Mouse (Mus musculus) urinary bladder, postnatal 10 days (tissue): ENCODE data around the gene Ctcf.

Experiments
- DNase-seq: peaks from one replicate; pipeline ENCODE4 v3.0.0; 2022; ENCODE audit warnings: low spot score

The Ctcf gene

GRCm38 (mm10) chr8:105648929-105649328, 12.6 kb downstream of the Ctcf start:
- no peak for DNase-seq

- DNase-seq = no peak
These were observed 21.3 kb downstream of the Ctcf start for GRCm38 (mm10) chr8:105657641-105658040.

DNA sequence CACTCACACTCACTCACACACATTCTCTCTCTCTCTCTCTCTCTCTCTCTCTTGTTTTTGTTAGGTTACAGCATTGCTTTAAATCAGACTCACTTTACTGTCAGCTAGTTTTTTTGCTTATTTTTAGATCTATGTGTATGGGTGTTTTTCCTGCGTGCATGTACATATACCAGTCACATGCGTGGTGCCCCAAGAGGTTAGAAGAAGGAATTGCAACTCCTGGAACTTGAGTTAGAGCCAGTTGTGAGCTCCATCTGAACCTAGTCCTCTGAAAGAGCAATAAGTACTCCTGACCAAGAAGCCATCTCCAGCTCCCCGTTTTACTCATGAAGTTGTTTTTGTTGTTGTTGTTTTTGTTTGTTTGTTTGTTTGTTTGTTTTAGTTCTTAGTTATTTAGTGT, 24.8 kb downstream of the Ctcf start:
- no peak for DNase-seq

GRCm38 (mm10) chr8:105677891-105678290, 41.5 kb downstream of the Ctcf start:
- DNase-seq = no peak

DNA sequence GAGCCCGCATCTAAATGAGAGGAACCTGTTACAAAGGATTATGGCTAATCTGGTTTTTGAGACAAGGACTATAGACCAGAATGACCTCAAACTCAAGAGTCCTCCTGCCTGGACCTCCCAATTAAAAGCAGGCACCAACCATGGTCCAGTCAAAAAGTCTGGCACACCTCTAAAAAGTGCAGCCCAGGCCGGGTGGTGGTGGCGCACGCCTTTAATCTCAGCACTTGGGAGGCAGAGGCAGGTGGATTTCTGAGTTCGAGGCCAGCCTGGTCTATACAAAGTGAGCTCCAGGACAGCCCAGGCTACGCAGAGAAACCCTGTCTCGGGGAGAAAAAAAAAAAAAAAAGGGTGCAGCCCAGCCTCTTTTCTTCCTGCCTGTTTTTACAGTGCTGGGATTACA, 49.0 kb downstream of the Ctcf start:
- DNase-seq = no peak

GRCm38 (mm10) chr8:105685796-105686308, 49.5 kb downstream of the Ctcf start, which contains the start of gene Carmil2:
TSS of gene Carmil2 (plus strand) at chr8:105686274.
- DNase-seq = no peak

DNA sequence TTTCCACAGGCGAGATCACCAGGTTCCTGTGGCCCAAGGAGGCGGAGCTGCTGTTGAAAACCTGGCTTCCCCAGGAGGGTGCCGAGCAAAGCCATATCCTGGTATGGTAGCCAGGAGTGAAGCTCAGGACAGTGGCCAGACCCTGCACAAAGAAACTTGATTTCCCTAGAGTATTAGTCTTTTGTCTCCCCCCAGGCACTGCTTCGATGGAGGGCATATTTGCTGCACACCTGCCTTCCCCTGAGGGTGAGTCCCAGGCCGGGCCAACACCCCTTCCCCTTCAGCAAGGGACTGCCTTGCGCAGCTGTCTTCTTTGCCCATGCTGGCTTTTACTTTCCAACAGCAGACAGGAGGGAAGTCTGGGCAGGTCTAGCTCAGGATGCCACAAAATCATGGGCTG, 50.2 kb downstream of the Ctcf start:
- no peak for DNase-seq

DNA sequence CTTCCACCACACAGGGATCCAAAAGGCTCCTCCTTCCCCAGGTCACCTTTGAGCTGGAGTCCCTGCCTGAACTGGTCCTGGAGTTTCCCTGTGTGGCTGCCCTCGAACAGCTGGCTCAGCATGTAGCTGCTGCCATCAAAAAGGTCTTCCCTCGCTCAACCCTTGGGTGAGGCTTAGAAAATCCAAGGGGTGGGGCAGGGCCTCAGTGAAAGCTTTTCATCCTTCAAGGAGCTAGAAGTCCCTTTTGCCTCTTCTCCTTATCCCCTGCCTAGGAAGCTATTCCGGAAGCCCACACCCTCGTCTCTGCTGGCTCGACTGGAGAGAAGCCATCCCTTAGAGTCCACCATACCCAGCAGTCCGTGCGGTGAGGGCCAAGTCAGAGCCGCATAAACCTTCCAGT, 51.1 kb downstream of the Ctcf start:
- DNase-seq = no peak

DNA sequence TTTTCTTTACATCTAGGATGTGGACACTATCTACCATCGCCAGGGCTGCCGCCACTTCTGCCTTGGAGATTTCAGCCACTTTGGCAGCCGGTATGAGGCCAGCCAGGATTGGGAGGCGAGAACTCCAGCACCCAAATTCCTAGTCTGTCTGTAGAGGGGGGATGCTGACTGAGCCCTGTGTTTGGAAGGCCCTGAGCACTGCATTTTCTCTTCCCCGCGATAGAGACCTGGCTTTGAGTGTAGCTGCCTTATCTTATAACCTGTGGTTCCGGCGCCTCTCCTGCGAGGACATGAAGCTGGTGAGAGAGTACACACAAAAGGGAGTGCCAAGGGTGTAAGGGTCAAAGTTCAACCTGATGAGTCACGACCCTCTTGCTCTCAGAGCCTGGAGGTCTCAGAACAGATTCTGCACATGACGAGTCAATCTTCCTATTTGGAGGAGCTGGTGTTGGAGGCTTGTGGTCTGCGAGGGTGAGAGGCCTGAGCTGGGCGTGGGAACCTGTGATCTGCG, 51.9 kb downstream of the Ctcf start:
- DNase-seq = no peak

GRCm38 (mm10) chr8:105689256-105689982, 53.1 kb downstream of the Ctcf start:
- no peak for DNase-seq

DNA sequence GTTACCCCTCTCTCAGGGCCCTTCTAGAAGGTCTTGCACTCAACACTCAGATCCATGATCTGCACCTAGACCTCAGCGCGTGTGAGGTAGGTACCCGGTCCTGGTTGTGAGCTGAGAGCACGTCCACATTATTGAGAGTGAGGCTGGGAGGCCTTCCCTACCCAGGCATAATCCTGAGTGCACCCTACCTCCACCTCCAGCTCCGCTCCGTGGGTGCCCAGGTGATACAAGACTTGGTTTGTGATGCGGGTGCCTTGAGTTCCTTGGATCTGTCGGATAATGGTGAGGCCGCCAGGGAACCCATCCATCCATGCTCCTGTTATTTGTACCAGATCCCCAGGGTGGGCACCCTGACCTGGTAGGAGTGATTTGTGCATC, 53.6 kb downstream of the Ctcf start:
- no peak for DNase-seq

DNA sequence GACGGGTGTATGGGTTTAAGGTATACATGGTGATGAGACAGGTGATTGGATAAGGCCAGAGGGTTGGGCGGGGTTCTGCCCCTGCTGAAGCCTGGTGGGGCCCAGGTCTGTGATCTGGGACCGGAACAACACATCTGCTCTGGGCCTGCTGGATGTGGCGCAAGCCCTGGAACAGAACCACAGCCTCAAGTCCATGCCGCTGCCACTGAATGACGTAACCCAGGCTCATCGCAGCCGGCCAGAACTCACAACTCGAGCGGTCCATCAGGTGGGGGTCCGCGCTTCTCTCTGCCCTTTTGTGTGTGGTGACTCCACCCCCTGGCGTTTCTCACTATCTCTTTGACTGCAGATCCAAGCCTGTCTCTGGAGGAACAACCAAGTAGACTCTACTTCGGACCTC, 54.6 kb downstream of the Ctcf start:
- DNase-seq = no peak

GRCm38 (mm10) chr8:105692449-105693182, 56.2 kb downstream of the Ctcf start:
- no peak for DNase-seq

GRCm38 (mm10) chr8:105693648-105694047, 57.3 kb downstream of the Ctcf start:
- DNase-seq = no peak

- DNase-seq = no peak
These were observed 57.9 kb downstream of the Ctcf start for GRCm38 (mm10) chr8:105694051-105694799.

- no peak for DNase-seq
These were observed 58.9 kb downstream of the Ctcf start for GRCm38 (mm10) chr8:105695080-105695780.

DNA sequence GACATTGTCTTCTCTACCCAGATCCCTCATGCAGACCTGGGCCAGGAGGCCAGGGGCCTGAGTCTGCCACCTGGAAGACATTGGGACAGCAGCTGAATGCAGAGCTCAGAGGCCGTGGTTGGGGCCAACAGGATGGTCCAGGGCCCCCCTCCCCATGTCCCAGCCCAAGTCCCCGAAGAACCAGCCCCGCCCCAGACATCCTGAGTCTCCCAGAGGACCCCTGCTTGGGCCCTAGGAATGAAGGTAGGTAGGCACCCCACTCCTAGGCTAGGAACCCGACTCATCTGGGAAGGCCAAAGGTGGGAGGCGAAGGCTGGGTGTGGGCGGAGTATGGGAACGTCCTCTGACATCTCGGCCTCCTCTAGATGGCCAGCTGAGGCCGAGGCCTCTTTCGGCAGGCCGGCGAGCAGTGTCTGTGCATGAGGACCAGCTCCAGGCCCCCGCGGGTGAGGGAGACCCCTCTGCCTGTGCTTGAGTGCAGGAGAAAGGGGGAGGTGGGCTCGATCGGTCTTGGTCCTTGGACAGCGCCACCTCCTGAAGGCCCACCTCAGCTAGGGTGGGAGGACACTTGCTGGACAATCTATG, 60.9 kb downstream of the Ctcf start:
- DNase-seq = no peak

GRCm38 (mm10) chr8:105698734-105699133, 62.4 kb downstream of the Ctcf start:
- DNase-seq = no peak

- no peak for DNase-seq
These were observed 63.3 kb downstream of the Ctcf start for GRCm38 (mm10) chr8:105699488-105700215.

DNA sequence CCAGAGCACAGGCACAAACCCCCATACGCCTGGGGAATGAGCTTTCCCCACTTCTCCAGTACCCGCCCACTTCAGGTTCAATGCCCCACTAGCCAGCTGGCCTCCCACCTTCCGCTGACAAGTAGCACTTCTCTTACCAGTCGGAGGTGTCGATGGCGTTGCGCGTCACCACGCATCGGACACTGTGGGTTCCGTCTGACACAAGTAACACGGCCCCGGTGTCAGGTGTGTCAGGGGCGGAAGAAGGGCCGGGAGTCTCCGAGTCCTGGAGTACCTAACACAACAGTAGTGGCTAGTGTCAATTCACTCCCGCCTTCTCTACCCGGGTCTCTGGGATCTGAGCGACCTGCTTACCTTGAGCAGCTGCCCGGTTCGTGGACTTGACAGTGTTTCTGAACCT, 64.2 kb downstream of the Ctcf start:
- DNase-seq = no peak
